Mouse (Mus musculus): ENCODE measurements around the gene Tnfsf13b. TPM values are rescaled to one million over a fixed set of nuclear protein-coding genes. Genes with fewer than 3 reads are reported as not detected.
A peak's percentile ranks its signal among the peaks of the same experiment; 100 is the strongest.

Gene Tnfsf13b
- polyA plus RNA-seq, 1 experiment from 2014 or later: 0.25 TPM

DNA sequence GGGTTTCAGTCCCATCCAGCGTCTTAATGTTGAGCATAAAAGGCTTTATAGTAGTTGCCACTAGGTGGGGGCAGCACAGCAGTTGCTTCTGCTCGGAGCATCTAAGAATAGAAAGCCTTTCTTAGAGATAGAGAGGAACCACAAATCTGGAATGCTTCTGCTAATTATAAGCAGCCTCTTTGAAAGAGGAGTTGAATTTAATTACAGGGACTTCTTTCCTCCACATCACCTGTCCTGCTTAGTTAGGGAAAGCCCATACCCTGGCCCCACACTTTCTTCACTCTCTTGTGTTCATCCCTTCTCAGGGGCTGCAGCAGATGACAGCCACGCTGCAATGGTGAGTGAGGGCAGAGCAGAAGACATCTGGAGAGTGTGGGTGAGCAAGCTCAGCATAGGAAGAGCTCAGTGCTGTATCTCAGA lies 47.3 kb downstream of the Tnfsf13b start:
- Histone ChIP-seq H3K4me3 (no peak overlapping the region), H3K27ac (no peak overlapping the region), H3K9ac (no peak overlapping the region), H3K36me3 (ENCODE audit: poor library complexity, severe bottlenecking) (no peaks in the 10 kb centered on the region), H3K9me3 (replicated peaks) (no peaks in the 10 kb centered on the region), H3K27me3 (no peaks in the 10 kb centered on the region; the same call in 1 of the 2 replicates), H3K4me2 (no peak overlapping the region), H3K4me1 (peaks cover 4% of the 10 kb centered on the region; the same call in 1 of the 2 replicates)
- 23% methylated on average over 3 of the region's 3 CpGs for WGBS
- ATAC-seq: peak; percentile 86

DNA sequence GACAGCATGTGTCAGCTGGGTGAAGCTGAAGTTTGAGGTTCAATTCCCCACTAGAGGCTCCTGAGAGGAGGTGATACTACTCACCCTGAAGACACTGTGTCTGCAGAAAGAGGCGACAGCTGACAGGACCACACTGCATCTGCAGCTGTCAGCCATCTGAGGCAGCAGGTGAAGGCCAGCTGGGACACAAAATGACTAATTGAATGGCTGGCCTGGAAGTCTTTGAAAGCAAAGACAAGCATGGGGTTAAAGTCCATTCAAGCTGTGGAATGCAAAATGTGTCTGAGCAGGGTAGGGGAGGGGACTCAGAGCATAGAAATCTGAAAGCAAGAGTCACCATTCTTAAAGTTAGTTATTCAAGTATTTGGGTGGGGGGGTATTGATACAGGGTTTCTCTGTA lies 54.7 kb downstream of the Tnfsf13b start:
- peaks cover 5% of the 10 kb centered on the region; the same call in 1 of the 2 replicates for H3K4me1 ChIP-seq
- 23% methylated on average over 1 of the region's 1 CpGs for WGBS
- H3K27ac ChIP-seq: no peak overlapping the region
- H3K4me3 ChIP-seq: no peak overlapping the region
- H3K9ac ChIP-seq: no peak overlapping the region
- no peaks in the 10 kb centered on the region; the same call in 1 of the 2 replicates for H3K27me3 ChIP-seq
- H3K9me3 ChIP-seq (replicated peaks): no peaks in the 10 kb centered on the region
- no peaks in the 10 kb centered on the region for H3K36me3 ChIP-seq (ENCODE audit: poor library complexity, severe bottlenecking)
- H3K4me2 ChIP-seq: no peak overlapping the region
- no peak for ATAC-seq

- Histone ChIP-seq H3K27me3 (no peaks in the 10 kb centered on the region), H3K36me3 (ENCODE audit: poor library complexity, severe bottlenecking) (no peaks in the 10 kb centered on the region), H3K4me1 (peaks cover 2% of the 10 kb centered on the region; the same call in 1 of the 2 replicates), H3K27ac (no peak overlapping the region), H3K9ac (no peak overlapping the region), H3K4me2 (no peak overlapping the region), H3K4me3 (no peak overlapping the region), H3K9me3 (replicated peaks) (no peaks in the 10 kb centered on the region)
- 86% methylated on average over 11 of the region's 11 CpGs for WGBS
- no peak for ATAC-seq
These were observed 60.6 kb downstream of the Tnfsf13b start for GRCm38 (mm10) chr8:10066906-10067305.

- no peak overlapping the region for H3K4me2 ChIP-seq
- no peak overlapping the region for H3K4me3 ChIP-seq
- no peaks in the 10 kb centered on the region for H3K4me1 ChIP-seq
- no peaks in the 10 kb centered on the region for H3K27me3 ChIP-seq
- H3K9me3 ChIP-seq (replicated peaks): no peaks in the 10 kb centered on the region
- 84% methylated on average over 7 of the region's 7 CpGs for WGBS
- no peaks in the 10 kb centered on the region for H3K36me3 ChIP-seq (ENCODE audit: poor library complexity, severe bottlenecking)
- H3K27ac ChIP-seq: no peak overlapping the region
- no peak overlapping the region for H3K9ac ChIP-seq
- ATAC-seq: no peak
These were observed 61.5 kb downstream of the Tnfsf13b start for GRCm38 (mm10) chr8:10067775-10068174.

- Histone ChIP-seq H3K4me3 (no peak overlapping the region), H3K27ac (no peak overlapping the region), H3K9ac (no peak overlapping the region), H3K27me3 (no peaks in the 10 kb centered on the region), H3K36me3 (ENCODE audit: poor library complexity, severe bottlenecking) (no peaks in the 10 kb centered on the region), H3K9me3 (replicated peaks) (no peaks in the 10 kb centered on the region), H3K4me2 (no peak overlapping the region), H3K4me1 (no peaks in the 10 kb centered on the region)
- no peak for ATAC-seq
- 90% methylated on average over 2 of the region's 2 CpGs for WGBS
These were observed 66.1 kb downstream of the Tnfsf13b start for GRCm38 (mm10) chr8:10072347-10072746.

Other genes with a start within 250 kb of the Tnfsf13b start
- gene Fam155a, start 235.3 kb upstream of the Tnfsf13b start, polyA plus RNA-seq (2015; fragmentation: Nextera tagmentation; extraction: Ambion mirVana): 10.3 and 10.4 TPM in 2 replicates
- not detected in 2 replicates for gene Gm10217, start 142.2 kb upstream of the Tnfsf13b start, polyA plus RNA-seq (2015; fragmentation: Nextera tagmentation; extraction: Ambion mirVana)
- 10.5 and 11.0 TPM in 2 replicates for gene Lig4, start 28.8 kb upstream of the Tnfsf13b start, polyA plus RNA-seq (2015; fragmentation: Nextera tagmentation; extraction: Ambion mirVana)
- gene Abhd13, start 28.8 kb upstream of the Tnfsf13b start, polyA plus RNA-seq (2015; fragmentation: Nextera tagmentation; extraction: Ambion mirVana): 13.5 and 15.1 TPM in 2 replicates
- gene Myo16, start 147.4 kb downstream of the Tnfsf13b start, polyA plus RNA-seq (2015; fragmentation: Nextera tagmentation; extraction: Ambion mirVana): 2.0 and 2.6 TPM in 2 replicates

All from forebrain, embryonic 13.5 days (tissue).